Mouse (Mus musculus) embryonic facial prominence, embryonic 12.5 days (tissue): Measurements from ENCODE around the gene AC141477.1. TPM values are rescaled to one million over a fixed set of nuclear protein-coding genes. Genes with fewer than 3 reads are reported as not detected.

Experiments used
- ATAC-seq: fragments of 200-750 bp; cut with Nextera tagmentation; 2 replicates; pipeline ENCODE4 v1.8.0; 2017; ENCODE audit not compliant: insufficient number of reproducible peaks, insufficient read depth, low FRiP score, low TSS enrichment
- H3K27ac ChIP-seq: fragments of 300-500 bp; sonication (generic); 2 replicates; pipeline ENCODE4 v1.5.1; 2016; ENCODE audit warnings: mild to moderate bottlenecking
- H3K27me3 ChIP-seq: fragments of 300-500 bp; sonication (generic); 2 replicates; pipeline ENCODE4 v1.6.1; 2016; ENCODE audit warnings: mild to moderate bottlenecking, moderate library complexity
- H3K36me3 ChIP-seq: fragments of 300-500 bp; sonication (generic); 2 replicates; pipeline ENCODE4 v1.6.1; 2016; ENCODE audit warnings: mild to moderate bottlenecking
- H3K4me1 ChIP-seq: fragments of 300-500 bp; sonication (generic); 2 replicates; pipeline ENCODE4 v1.6.1; 2016
- H3K4me2 ChIP-seq: fragments of 300-500 bp; sonication (generic); replicated peaks from 2 replicates; pipeline ENCODE4 v1.6.1; 2016; ENCODE audit warnings: mild to moderate bottlenecking, moderate library complexity
- H3K4me3 ChIP-seq: fragments of 300-500 bp; sonication (generic); 2 replicates; pipeline ENCODE4 v1.5.1; 2016; ENCODE audit warnings: mild to moderate bottlenecking
- H3K9ac ChIP-seq: fragments of 300-500 bp; sonication (generic); 2 replicates; pipeline ENCODE4 v1.6.1; 2016; ENCODE audit warnings: mild to moderate bottlenecking, moderate library complexity
- H3K9me3 ChIP-seq: fragments of 300-500 bp; sonication (generic); 2 replicates; pipeline ENCODE4 v1.6.1; 2016; ENCODE audit warnings: mild to moderate bottlenecking, moderate library complexity
- WGBS: fragments of 180-500 bp; shearing (Covaris S2); methylation state at CpG from one replicate; pipeline ENCODE4 v1.1.7; 2016; 5-methylcytosine and 5-hydroxymethylcytosine counted together
- polyA plus RNA-seq: library from polyadenylated mRNA; unstranded; fragments of >200 nt; fragmentation: Nextera tagmentation; extraction: Ambion mirVana; gene quantifications from 2 replicates; pipeline ENCODE4 v1.2.1, GENCODE M21; 2016

AC141477.1 gene
- polyA plus RNA-seq, 1 experiment from 2014 or later = not detected

GRCm38 (mm10) chr10:76391166-76391565 is 49.1 kb downstream of the AC141477.1 start:
- Histone ChIP-seq H3K4me2 (no peak overlapping the region), H3K27me3 (no peaks in the 10 kb centered on the region), H3K9ac (no peak overlapping the region), H3K27ac (no peak overlapping the region), H3K4me1 (no peaks in the 10 kb centered on the region), H3K36me3 (peaks cover 57% of the 10 kb centered on the region), H3K9me3 (no peaks in the 10 kb centered on the region), H3K4me3 (no peak overlapping the region)
- no peak for ATAC-seq
- 95% methylated on average over 9 of the region's 9 CpGs for WGBS

Other genes with a start within 250 kb of the AC141477.1 start
- gene Prmt2, start 202.6 kb downstream of the AC141477.1 start, polyA plus RNA-seq = 69.4 and 75.0 TPM in 2 replicates
- 1.2 and 1.6 TPM in 2 replicates for gene S100b, start 186.6 kb downstream of the AC141477.1 start, polyA plus RNA-seq
- 12.5 and 14.9 TPM in 2 replicates for gene Dip2a, start 95.2 kb downstream of the AC141477.1 start, polyA plus RNA-seq
- gene Pcnt, start 2.3 kb upstream of the AC141477.1 start, polyA plus RNA-seq = 17.7 and 18.1 TPM in 2 replicates
- not detected in 2 replicates for gene 2610028H24Rik, start 8.6 kb upstream of the AC141477.1 start, polyA plus RNA-seq
- 80.0 and 81.8 TPM in 2 replicates for gene Mcm3ap, start 28.5 kb upstream of the AC141477.1 start, polyA plus RNA-seq
- 8.8 and 9.1 TPM in 2 replicates for gene Ybey, start 28.7 kb upstream of the AC141477.1 start, polyA plus RNA-seq
- 38.6 and 38.8 TPM in 2 replicates for gene Lss, start 91.1 kb upstream of the AC141477.1 start, polyA plus RNA-seq
- not detected in 2 replicates for gene Spatc1l, start 121.8 kb upstream of the AC141477.1 start, polyA plus RNA-seq
- 0.09 TPM in 1 of 2 replicates, not detected in the other for gene Ftcd, start 135.2 kb upstream of the AC141477.1 start, polyA plus RNA-seq
- 90.7 and 109 TPM in 2 replicates for gene Col6a2, start 183.2 kb upstream of the AC141477.1 start, polyA plus RNA-seq